Mouse (Mus musculus): ENCODE results near the gene Bcor. TPM values are rescaled to one million over a fixed set of nuclear protein-coding genes. Genes with fewer than 3 reads are reported as not detected.

The Bcor gene
- polyA plus RNA-seq, 1 experiment from 2014 or later: 16.7 TPM

DNA sequence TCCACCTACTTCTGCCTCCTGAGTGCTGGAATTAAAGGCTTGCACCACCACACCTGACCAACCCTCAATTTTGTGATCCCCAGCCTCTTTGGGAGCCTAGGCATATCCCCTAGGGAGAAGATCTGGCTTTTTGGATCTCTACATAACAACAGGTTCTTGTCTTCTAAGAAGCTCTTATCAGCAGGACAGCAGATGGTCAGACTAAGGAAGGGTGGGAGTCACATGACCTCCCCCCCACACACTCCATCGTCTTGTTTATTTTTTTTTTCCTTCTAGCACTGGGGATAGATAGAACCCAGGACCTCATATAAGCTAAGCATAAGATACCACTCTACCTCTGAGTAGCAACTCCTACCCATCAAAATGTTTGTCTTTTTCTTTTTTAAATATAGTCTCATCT lies 40.7 kb downstream of the Bcor start:
- ATAC-seq (ENCODE audit: insufficient number of reproducible peaks, insufficient read depth, low FRiP score, low TSS enrichment, low read depth): no peak
- Histone ChIP-seq H3K36me3 (no peaks in the 10 kb centered on the region), H3K9me3 (no peaks in the 10 kb centered on the region), H3K9ac (no peak overlapping the region), H3K27me3 (peaks cover 34% of the 10 kb centered on the region), H3K4me3 (no peak overlapping the region), H3K27ac (no peak overlapping the region), H3K4me2 (no peak overlapping the region), H3K4me1 (peaks cover 28% of the 10 kb centered on the region)
- WGBS: 29% methylated on average over 1 of the region's 1 CpGs

DNA sequence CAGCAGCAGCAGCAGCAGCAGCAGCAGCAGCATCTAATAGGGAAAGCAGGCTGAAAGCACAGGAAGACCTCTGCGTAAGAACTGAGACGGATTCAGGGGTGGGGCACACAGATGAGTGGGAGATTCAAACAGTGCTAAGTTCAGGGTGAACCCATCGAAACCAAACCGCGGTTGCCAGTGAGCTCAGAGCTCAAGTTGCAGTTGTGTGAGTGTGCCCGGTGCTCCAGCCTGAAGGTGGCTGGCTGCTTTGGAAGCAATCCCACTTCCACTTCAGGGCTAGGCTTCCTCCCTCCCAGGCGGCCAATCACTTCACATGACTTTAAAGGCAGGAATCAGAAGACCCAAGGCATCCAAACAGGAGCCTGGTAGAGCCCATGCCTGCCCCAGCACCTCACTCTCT lies 44.0 kb downstream of the Bcor start:
- Histone ChIP-seq H3K27ac (no peak overlapping the region), H3K4me1 (peaks cover 22% of the 10 kb centered on the region), H3K9me3 (no peaks in the 10 kb centered on the region), H3K4me3 (no peak overlapping the region), H3K4me2 (0 out of 2 replicates have a peak overlapping the region, but pooled peaks have one; percentile 20), H3K36me3 (no peaks in the 10 kb centered on the region), H3K27me3 (peaks cover 10% of the 10 kb centered on the region), H3K9ac (no peak overlapping the region)
- ATAC-seq (ENCODE audit: insufficient number of reproducible peaks, insufficient read depth, low FRiP score, low TSS enrichment, low read depth): 0 out of 2 replicates have a peak, but pooled peaks have one; percentile 32
- WGBS: 22% methylated on average over 7 of the region's 7 CpGs

DNA sequence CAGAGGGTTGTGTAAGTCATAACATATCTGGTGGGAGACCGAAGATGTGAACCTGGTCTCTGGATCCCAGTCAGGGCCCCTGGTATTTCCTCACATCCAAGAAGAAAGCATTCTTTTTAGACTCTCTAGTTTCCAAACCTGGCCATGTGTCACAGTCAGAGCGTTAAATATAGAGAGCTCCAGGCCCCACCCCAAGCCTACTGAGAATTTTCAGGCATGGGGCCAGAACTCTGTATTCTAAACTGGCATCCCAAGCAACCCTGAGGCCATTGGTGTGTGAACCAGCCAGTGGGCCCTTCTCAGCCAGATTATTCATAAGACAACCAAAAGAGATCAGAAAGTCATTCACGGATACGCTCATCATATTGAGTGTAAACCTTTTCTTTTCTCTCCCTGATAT lies 48.0 kb downstream of the Bcor start:
- WGBS: 74% methylated on average over 4 of the region's 4 CpGs
- Histone ChIP-seq H3K36me3 (no peaks in the 10 kb centered on the region), H3K4me2 (no peak overlapping the region), H3K9ac (no peak overlapping the region), H3K4me1 (peaks cover 25% of the 10 kb centered on the region), H3K27me3 (peaks cover 6% of the 10 kb centered on the region; the same call in 1 of the 2 replicates), H3K27ac (no peak overlapping the region), H3K9me3 (no peaks in the 10 kb centered on the region), H3K4me3 (no peak overlapping the region)
- ATAC-seq (ENCODE audit: insufficient number of reproducible peaks, insufficient read depth, low FRiP score, low TSS enrichment, low read depth): no peak

DNA sequence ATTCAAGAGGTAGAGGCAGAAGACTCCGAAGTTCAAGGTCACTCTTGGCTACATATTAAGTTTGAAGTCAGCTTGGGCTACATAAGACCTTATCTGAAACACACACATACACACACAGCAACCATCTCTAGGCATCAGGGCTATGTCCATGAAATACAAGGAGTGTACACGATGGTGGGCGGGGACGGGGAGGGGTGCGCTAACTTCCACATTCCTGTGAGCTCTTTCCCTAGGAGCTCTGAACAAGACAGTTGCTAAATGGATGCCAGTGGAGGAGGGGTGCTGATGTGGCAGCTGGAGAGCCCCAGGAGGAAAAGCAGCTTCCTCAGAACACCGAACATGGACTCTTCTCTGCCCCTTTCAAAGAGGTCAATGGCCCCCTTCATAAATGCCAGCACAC lies 49.6 kb downstream of the Bcor start:
- Histone ChIP-seq H3K4me2 (no peak overlapping the region), H3K27me3 (no peaks in the 10 kb centered on the region), H3K9ac (no peak overlapping the region), H3K9me3 (no peaks in the 10 kb centered on the region), H3K27ac (no peak overlapping the region), H3K4me3 (no peak overlapping the region), H3K36me3 (no peaks in the 10 kb centered on the region), H3K4me1 (0 out of 2 replicates have a peak, but pooled peaks cover 15% of the 10 kb centered on the region)
- ATAC-seq (ENCODE audit: insufficient number of reproducible peaks, insufficient read depth, low FRiP score, low TSS enrichment, low read depth): no peak
- 80% methylated on average over 6 of the region's 6 CpGs for WGBS

DNA sequence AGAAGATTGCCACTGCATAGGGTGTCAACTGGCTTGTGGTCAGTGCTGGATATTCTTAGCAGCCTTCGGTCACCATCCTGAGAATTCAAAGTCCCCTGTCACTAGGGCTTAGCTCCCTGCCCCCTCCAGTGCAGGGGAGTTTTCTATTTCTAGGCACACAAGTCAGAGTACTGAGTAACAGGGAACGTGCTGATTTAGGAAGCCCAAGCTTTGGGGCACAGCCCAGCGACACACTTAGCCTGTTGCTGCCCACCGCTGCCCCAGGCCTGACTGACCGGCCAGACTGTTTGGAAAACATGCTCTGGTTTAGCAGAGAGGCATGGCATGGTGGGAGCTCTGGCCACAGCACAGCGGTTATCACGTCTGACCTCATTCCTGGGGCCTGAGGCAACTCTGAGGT lies 54.8 kb downstream of the Bcor start:
- Histone ChIP-seq H3K4me2 (no peak overlapping the region), H3K9me3 (no peaks in the 10 kb centered on the region), H3K27me3 (0 out of 2 replicates have a peak, but pooled peaks cover 2% of the 10 kb centered on the region), H3K4me1 (no peaks in the 10 kb centered on the region), H3K27ac (no peak overlapping the region), H3K36me3 (no peaks in the 10 kb centered on the region), H3K4me3 (no peak overlapping the region), H3K9ac (no peak overlapping the region)
- 81% methylated on average over 7 of the region's 7 CpGs for WGBS
- ATAC-seq (ENCODE audit: insufficient number of reproducible peaks, insufficient read depth, low FRiP score, low TSS enrichment, low read depth): no peak

DNA sequence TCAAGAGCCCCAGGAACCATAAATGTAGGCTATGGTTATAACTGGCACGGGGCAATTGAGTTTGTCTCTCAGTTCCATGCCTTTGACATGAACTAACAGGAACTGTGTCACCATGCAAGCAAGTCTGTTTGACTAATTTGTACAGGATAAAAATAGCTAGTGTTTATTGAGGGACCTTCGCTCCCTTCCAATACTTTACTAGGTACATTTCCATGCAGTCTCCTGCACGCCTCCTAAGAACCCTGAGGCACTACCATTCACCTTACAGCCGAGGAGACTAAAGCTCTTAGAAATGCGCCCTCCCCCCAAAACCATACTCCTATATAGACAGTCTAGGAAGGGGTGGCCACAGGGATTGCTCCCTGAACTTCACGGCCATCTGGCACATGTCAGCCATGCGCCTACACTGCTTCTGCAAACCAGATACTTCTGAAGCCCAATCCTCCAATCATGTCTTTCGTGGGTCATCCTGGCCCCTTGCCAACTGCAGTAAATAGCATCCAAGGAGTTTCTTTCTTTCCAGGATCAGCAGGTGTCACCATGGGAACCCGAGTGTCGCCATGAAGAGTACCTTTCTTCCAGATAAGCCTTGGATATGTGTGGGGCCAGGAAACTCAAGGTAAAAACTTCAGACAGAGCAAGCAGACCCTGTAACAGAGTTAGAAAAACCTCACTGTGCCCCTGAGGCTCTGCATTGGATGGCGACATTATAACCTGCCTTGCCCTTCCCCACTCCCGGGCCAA lies 63.2 kb downstream of the Bcor start:
- peaks cover 27% of the 10 kb centered on the region for H3K27me3 ChIP-seq
- H3K4me2 ChIP-seq: no peak overlapping the region
- no peaks in the 10 kb centered on the region for H3K4me1 ChIP-seq
- H3K9ac ChIP-seq: no peak overlapping the region
- whole genome bisulfite sequencing: 80% methylated on average over 12 of the region's 12 CpGs
- H3K36me3 ChIP-seq: no peaks in the 10 kb centered on the region
- no peak overlapping the region for H3K4me3 ChIP-seq
- H3K9me3 ChIP-seq: no peaks in the 10 kb centered on the region
- ATAC-seq (ENCODE audit: insufficient number of reproducible peaks, insufficient read depth, low FRiP score, low TSS enrichment, low read depth): no peak
- no peak overlapping the region for H3K27ac ChIP-seq

DNA sequence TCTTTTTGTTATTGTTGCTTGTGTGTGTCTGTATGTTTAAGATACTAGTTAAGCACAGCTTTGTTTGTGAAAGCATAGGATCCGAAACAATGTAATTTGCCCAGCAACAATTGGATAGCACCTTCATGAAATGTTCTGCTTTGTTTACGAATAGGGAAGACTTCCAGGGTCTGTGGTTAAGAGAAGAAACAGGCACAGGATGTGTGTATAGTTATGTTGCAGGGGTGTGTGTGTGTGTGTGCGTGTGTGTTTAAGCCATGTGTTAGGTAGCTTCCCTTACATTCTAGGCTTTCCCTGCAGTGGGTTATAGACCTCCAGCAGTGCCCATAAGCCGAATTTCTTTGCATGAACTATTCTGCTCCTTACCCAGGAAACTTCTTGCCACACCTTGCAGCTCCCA lies 66.8 kb downstream of the Bcor start:
- Histone ChIP-seq H3K27me3 (peaks cover 62% of the 10 kb centered on the region), H3K4me1 (peaks cover 19% of the 10 kb centered on the region), H3K4me2 (no peak overlapping the region)

DNA sequence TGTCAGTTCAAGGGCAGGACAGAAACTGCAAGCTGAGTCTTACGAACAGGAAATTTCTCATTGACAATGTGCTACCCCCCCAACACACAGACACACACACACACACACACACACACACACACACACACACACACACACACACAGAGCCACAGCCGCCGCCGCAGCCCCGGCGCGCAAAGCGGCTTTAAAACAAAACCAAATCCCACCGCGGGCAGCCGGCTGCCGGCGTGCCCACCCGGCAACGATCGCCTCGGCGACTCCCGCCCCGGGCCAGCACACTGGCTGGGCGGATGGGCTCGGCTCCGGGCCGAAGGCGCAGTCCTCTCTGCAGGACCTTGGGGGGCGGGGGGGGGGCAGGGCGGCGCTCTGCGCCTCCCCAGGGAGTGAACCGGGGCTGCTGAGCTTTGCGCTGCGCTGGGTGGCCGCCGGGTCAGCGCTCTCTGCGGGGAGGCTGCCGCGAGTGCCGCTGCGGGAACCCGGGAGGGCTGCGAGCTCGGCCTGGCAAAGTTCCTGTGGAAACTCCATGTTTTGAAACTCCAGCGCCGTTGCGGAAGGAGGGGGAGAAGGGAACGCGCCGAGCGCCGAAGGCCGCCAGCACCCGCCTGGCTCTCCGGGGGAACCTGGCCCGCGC lies 68.6 kb downstream of the Bcor start:
- Histone ChIP-seq H3K4me3 (peak overlapping the region; percentile 50), H3K27ac (peak overlapping the region; percentile 89), H3K36me3 (no peaks in the 10 kb centered on the region), H3K4me1 (peaks cover 28% of the 10 kb centered on the region), H3K4me2 (peak overlapping the region; percentile 85), H3K27me3 (peaks cover 79% of the 10 kb centered on the region), H3K9me3 (no peaks in the 10 kb centered on the region), H3K9ac (peak overlapping the region; percentile 73)
- WGBS: 5% methylated on average over 44 of the region's 56 CpGs
- ATAC-seq (ENCODE audit: insufficient number of reproducible peaks, insufficient read depth, low FRiP score, low TSS enrichment, low read depth): no peak; the same call in 1 of the 2 replicates

More for the DNA sequence above, 66.8 kb downstream of the Bcor start:
- H3K9me3 ChIP-seq: no peaks in the 10 kb centered on the region
- H3K4me3 ChIP-seq: no peak overlapping the region
- no peak for ATAC-seq (ENCODE audit: insufficient number of reproducible peaks, insufficient read depth, low FRiP score, low TSS enrichment, low read depth)
- H3K9ac ChIP-seq: no peak overlapping the region
- no peaks in the 10 kb centered on the region for H3K36me3 ChIP-seq
- WGBS: 78% methylated on average over 4 of the region's 4 CpGs
- no peak overlapping the region for H3K27ac ChIP-seq

DNA sequence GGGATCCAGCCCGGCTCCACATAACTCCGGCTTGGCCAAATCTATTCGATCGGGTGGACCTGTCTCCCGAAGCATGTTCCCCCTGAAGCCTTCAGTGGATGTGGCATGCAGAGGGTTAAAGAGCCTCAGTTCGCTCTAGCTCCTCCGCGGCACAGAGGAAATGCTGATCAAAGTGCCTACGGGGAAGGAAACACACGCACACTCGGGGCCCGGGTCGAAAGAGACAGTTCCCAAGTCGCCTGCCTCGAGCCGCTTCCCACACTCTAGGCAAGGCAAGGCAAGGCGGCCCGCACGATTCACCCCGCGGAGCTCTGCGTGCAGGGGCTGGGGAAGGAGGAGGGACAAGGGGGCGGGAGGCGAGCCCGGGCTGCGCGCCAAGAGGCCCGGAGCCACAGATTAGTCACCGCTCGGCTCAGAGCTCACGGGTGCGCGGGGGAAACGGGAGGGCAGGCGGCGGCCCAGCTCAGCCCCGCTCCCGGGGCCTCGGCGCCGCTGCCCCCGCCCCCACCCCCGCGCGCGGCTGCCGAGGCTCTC lies 69.2 kb downstream of the Bcor start:
- H3K4me2 ChIP-seq: peak overlapping the region; percentile 85
- peak overlapping the region; percentile 73; the same call in 1 of the 2 replicates for H3K9ac ChIP-seq
- H3K4me1 ChIP-seq: peaks cover 28% of the 10 kb centered on the region
- no peaks in the 10 kb centered on the region for H3K9me3 ChIP-seq
- peak overlapping the region; percentile 50 for H3K4me3 ChIP-seq
- WGBS: 1% methylated on average over 46 of the region's 47 CpGs
- ATAC-seq (ENCODE audit: insufficient number of reproducible peaks, insufficient read depth, low FRiP score, low TSS enrichment, low read depth): peak; percentile 56
- H3K27me3 ChIP-seq: peaks cover 82% of the 10 kb centered on the region
- H3K27ac ChIP-seq: peak overlapping the region; percentile 89
- no peaks in the 10 kb centered on the region for H3K36me3 ChIP-seq

DNA sequence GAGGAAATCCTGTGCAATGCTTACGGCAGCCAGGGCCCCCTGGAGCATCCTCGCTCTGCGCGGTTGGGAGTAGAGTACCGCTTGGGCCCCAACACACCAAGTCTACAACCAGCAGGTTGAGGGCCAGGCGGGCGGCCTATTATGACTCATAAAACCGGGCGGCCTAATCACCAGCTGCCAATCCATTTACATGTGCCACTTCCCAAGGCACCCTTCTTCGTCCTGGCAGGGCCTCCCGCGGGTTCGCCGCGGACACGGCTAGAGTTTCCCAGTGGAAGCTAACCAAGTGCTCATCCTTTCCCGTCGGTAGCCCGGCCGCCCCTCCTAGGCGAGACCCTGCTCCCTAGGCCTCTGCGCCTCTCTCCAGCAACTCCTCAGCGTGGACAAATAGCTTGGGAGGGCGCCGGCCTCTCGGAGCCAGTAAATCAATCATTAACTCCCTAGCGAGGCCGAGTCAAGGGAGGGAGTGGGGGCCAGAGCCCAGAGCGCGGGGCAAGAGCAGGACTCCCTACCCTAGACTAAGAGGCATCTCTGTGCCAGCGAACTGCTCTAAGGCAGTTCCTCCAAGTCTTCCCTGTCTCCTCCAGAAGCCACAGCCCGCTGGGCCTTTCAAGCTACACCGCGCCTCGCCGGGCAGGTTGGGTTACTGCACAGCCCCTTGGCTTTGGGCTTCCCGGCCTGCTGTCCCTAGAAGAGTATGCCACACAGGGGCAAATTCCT lies 69.8 kb downstream of the Bcor start:
- peaks cover 28% of the 10 kb centered on the region for H3K4me1 ChIP-seq
- no peak for ATAC-seq (ENCODE audit: insufficient number of reproducible peaks, insufficient read depth, low FRiP score, low TSS enrichment, low read depth)
- H3K4me2 ChIP-seq: peak overlapping the region; percentile 85
- no peak overlapping the region for H3K9ac ChIP-seq
- WGBS: 5% methylated on average over 37 of the region's 37 CpGs
- peak overlapping the region; percentile 89 for H3K27ac ChIP-seq
- H3K4me3 ChIP-seq: peak overlapping the region; percentile 50
- H3K9me3 ChIP-seq: no peaks in the 10 kb centered on the region
- no peaks in the 10 kb centered on the region for H3K36me3 ChIP-seq
- H3K27me3 ChIP-seq: peaks cover 84% of the 10 kb centered on the region

DNA sequence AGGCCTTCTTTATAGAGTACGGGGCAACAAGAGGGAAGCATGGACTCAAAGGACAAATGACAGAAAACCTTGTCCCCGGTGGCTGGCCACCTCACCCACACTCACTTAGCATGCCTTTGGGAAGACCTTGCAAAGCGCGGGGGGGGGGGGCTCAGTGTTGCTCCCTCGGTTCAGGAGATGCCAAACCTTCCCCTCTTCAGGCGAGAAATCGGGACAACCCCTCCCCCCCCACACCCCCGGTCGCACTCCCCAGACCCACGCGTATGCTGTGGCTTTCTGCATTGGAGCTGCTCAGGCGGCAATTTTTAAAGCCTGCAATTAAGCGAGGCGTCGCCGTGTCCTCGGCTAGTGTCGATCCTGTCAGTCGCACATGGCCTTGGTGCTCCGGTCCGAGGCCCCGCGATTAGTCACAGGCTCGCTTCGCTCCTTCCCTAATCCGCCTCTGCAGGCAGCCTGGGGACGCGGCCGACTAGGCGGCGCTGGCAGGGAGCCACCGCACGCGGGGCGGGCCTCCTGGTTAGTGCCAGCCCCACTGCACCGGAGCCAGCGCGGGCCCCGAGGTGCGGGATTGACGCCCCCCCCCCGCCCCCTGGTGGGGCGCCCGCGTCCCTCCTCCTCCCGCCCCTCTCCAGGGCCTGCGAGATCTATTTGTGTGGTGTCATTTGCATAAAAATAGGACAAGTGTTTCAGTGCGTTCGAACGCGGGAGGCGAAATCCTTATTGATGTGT lies 70.6 kb downstream of the Bcor start:
- 3% methylated on average over 50 of the region's 52 CpGs for WGBS
- no peaks in the 10 kb centered on the region for H3K36me3 ChIP-seq
- H3K4me1 ChIP-seq: peaks cover 28% of the 10 kb centered on the region
- no peaks in the 10 kb centered on the region for H3K9me3 ChIP-seq
- peak overlapping the region; percentile 89; the same call in 1 of the 2 replicates for H3K27ac ChIP-seq
- H3K4me2 ChIP-seq: peak overlapping the region; percentile 85
- H3K4me3 ChIP-seq: peak overlapping the region; percentile 50
- H3K27me3 ChIP-seq: peaks cover 92% of the 10 kb centered on the region
- ATAC-seq (ENCODE audit: insufficient number of reproducible peaks, insufficient read depth, low FRiP score, low TSS enrichment, low read depth): 0 out of 2 replicates have a peak, but pooled peaks have one; percentile 22
- no peak overlapping the region for H3K9ac ChIP-seq
